Mouse (Mus musculus): ENCODE results near the gene Cttnbp2nl.

DNA sequence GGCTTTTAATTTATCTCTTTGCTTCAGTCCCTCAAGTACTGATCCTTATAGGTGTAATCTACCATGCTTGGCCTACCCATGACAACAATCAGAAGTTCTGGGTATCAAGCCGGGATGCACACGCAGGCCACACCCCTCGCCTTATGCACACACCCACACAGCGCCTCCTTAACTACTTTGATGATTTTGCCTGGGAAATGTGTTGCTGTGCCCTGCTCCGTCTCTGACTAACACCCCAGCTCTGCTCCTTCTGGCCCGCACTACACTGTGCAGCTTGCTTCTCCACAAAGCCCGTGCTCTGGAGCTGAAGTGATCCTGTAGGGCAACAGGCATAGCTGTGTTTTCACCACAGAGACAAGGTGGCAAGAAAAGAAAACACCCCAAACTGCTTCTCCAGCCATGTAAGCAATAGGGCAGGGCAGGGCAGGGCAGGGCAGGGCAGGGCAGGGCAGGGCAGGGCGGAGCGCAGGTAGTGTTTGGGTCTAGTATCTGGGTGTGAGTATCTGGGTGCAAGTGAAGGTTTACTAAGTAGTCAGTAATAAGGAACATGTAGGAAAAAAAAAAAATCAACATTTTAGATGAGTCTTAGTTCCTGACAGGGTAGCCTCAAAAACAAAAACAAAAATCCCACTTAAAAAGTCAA lies 11.8 kb downstream of the Cttnbp2nl start:
- TF ChIP-seq CTCF (IDR thresholded peaks at IDR 0.05; ENCODE audit: low read depth) (no peak), EP300 (optimal IDR thresholded peaks at IDR 0.05) (no peak)

Measured in stomach, postnatal 0 days (tissue).